Mouse (Mus musculus): ENCODE results near the gene Dnmt3l. TPM values are rescaled to one million over a fixed set of nuclear protein-coding genes. Genes with fewer than 3 reads are reported as not detected.
A peak's percentile ranks its signal among the peaks of the same experiment; 100 is the strongest.
"Not testable (repeated sequence)": the region's sequence is repeated elsewhere in the genome, so short reads cannot be mapped to it uniquely, and the experiment has no call there.

The Dnmt3l gene
- total and polyA plus RNA-seq, 2 experiments from 2014 or later: not detected

DNA sequence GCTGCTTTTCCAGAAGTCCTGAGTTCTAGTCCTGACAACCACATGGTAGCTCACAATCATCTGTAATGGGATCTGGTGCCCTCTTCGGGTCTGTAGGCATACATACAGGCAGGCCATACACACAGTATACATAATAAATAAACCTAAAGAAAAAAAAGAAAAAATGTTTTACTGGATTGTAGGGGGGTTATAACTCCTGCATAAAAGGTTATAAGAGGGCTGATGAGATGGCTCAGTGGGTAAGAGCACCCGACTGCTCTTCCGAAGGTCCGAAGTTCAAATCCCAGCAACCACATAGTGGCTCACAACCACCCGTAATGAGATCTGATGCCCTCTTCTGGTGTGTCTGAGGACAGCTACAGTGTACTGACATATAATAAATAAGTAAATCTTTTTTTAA, 30.6 kb upstream of the Dnmt3l start:
- not testable (repeated sequence) for H3K4me3 ChIP-seq (ENCODE audit: low read depth, low read length); H3K4me2 ChIP-seq (ENCODE audit: low read depth, low read length, poor library complexity, severe bottlenecking); H3K9ac ChIP-seq (replicated peaks; ENCODE audit: low read length, poor library complexity, severe bottlenecking); DNase-seq (ENCODE audit: low spot score); H3K27me3 ChIP-seq (ENCODE audit: insufficient read depth, low read length); H3K27ac ChIP-seq (ENCODE audit: low read depth, low read length); ATAC-seq (ENCODE audit: low FRiP score); H3K9me3 ChIP-seq (ENCODE audit: low read length); H3K36me3 ChIP-seq (ENCODE audit: insufficient read depth, low read length)
- 94% methylated on average over 5 of the region's 5 CpGs for WGBS
- H3K4me1 ChIP-seq (ENCODE audit: insufficient read depth, low read length): peaks cover 18% of the 10 kb centered on the region
- peak; percentile 16 for TF ChIP-seq CTCF (IDR thresholded peaks at IDR 0.05)

DNA sequence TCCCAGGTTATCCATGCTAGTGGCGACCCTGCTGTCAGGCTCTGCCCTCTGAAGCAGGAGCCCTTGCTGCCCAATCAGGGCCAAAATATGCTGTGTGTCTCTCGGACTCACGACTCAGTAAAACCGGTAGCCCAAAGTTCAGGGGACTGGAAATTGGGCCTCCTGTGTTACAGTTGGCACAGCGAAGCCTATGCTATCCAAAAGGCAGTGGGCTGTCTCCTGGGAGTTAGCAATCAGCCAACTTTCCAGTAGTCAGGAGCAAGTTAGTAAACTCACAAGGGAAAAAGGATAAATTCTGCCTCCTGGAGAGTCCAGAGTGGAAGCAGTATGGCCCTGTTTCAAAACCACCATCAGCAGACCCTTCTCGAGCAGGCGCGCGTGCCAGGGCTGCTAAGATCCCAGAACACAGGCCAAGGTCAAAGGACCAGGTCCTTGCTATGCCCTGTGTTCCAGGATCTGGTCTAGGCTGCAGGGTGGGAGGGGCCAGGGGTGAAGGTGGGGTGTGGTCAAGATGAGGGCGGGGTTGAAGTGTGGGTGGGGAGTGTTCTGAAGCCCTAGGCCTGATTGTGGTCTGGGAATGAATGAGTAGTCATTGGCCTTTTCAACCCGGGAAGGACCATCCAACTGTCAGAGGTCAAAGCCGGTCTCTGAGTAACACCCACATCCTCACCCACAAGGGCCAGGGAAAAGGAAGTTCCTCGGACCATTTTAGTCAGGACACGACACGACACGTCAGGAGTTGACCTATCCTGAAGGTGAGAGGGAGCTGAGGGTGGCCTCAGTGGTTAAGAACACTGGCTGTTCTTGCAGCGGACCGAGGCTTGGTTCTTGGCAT, 28.9 kb upstream of the Dnmt3l start:
- ATAC-seq (ENCODE audit: low FRiP score) (no peak), DNase-seq (ENCODE audit: low spot score) (no peak)
- 93% methylated on average over 18 of the region's 18 CpGs for WGBS
- Histone ChIP-seq H3K36me3 (ENCODE audit: insufficient read depth, low read length) (no peaks in the 10 kb centered on the region), H3K4me1 (ENCODE audit: insufficient read depth, low read length) (peaks cover 9% of the 10 kb centered on the region), H3K27ac (ENCODE audit: low read depth, low read length) (no peak overlapping the region), H3K9ac (replicated peaks; ENCODE audit: low read length, poor library complexity, severe bottlenecking) (no peak overlapping the region), H3K9me3 (ENCODE audit: low read length) (no peaks in the 10 kb centered on the region), H3K4me3 (ENCODE audit: low read depth, low read length) (no peak overlapping the region), H3K27me3 (ENCODE audit: insufficient read depth, low read length) (no peaks in the 10 kb centered on the region), H3K4me2 (ENCODE audit: low read depth, low read length, poor library complexity, severe bottlenecking) (no peak overlapping the region)
- no peak for TF ChIP-seq CTCF (IDR thresholded peaks at IDR 0.05)

DNA sequence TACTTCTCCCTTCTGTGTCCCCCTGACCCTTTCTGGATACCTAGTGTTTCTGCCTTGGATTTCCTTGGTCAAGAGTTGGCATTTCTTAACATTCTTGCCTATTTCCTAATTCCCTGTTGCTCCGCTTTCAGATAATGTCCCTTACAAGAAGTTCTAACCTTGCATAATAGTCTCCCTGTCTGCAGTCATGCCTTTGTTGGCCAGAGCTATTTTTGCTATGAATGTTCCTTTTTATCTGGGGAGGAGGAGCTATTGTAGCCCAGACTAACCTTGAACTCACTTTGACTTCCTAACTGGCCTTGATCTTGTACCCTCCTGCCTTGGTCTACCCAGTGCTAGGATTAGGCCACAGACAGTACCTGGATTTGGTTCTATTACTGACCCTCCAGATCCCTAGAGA, 26.3 kb upstream of the Dnmt3l start:
- no peak for TF ChIP-seq CTCF (IDR thresholded peaks at IDR 0.05)
- Histone ChIP-seq H3K9ac (replicated peaks; ENCODE audit: low read length, poor library complexity, severe bottlenecking) (no peak overlapping the region), H3K4me2 (ENCODE audit: low read depth, low read length, poor library complexity, severe bottlenecking) (no peak overlapping the region), H3K36me3 (ENCODE audit: insufficient read depth, low read length) (no peaks in the 10 kb centered on the region), H3K4me1 (ENCODE audit: insufficient read depth, low read length) (no peaks in the 10 kb centered on the region), H3K9me3 (ENCODE audit: low read length) (no peaks in the 10 kb centered on the region), H3K4me3 (ENCODE audit: low read depth, low read length) (no peak overlapping the region), H3K27me3 (ENCODE audit: insufficient read depth, low read length) (no peaks in the 10 kb centered on the region), H3K27ac (ENCODE audit: low read depth, low read length) (no peak overlapping the region)
- DNase-seq (ENCODE audit: low spot score) (no peak), ATAC-seq (ENCODE audit: low FRiP score) (no peak)
- 93% methylated on average over 1 of the region's 1 CpGs for WGBS

DNA sequence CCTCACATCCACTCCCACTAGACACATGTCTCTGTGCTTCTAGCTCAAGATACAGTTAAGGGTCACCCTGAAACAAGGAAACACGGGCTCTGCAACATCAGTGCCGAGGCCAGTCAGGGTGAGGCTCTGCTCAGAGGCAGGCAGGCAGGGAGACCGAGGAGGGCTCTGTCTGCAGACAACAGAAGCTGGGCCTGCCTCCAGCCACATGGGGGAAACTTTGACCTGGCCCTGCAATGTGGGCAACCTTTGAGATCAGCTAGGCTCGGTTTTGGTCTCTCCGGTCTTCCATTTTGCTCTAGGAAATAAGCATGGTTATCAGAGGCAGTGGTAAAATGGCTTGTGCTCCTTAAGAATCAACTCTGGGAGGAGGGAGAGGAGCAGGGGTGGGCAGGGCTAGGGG, 25.4 kb upstream of the Dnmt3l start:
- no peaks in the 10 kb centered on the region for H3K36me3 ChIP-seq (ENCODE audit: insufficient read depth, low read length)
- no peaks in the 10 kb centered on the region for H3K27me3 ChIP-seq (ENCODE audit: insufficient read depth, low read length)
- H3K4me2 ChIP-seq (ENCODE audit: low read depth, low read length, poor library complexity, severe bottlenecking): no peak overlapping the region
- WGBS: 47% methylated on average over 5 of the region's 5 CpGs
- no peak overlapping the region for H3K9ac ChIP-seq (replicated peaks; ENCODE audit: low read length, poor library complexity, severe bottlenecking)
- DNase-seq (ENCODE audit: low spot score) (no peak), ATAC-seq (ENCODE audit: low FRiP score) (no peak)
- no peaks in the 10 kb centered on the region for H3K9me3 ChIP-seq (ENCODE audit: low read length)
- no peak overlapping the region for H3K27ac ChIP-seq (ENCODE audit: low read depth, low read length)
- H3K4me3 ChIP-seq (ENCODE audit: low read depth, low read length): no peak overlapping the region
- no peak for TF ChIP-seq CTCF (IDR thresholded peaks at IDR 0.05)
- H3K4me1 ChIP-seq (ENCODE audit: insufficient read depth, low read length): no peaks in the 10 kb centered on the region

DNA sequence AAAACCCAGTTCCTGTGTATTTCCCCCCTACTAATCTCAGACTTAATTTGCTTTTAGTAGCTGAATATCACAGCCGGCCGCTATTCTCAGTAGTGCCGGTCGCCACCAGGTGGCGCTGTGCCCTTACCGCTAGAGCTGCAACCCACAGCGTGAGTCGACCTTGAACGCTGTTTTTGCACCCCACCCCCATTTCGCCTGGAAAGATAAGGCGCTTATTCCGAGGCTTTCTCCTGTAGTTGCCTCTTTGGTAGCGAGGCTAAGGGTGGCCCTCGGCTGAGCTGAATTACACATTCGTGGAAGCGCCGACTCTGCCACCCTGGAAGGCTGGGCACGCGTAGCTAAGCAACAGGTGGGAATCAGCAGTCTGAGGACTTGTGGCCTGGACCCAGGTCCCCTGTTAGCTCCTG, 22.9 kb upstream of the Dnmt3l start:
- peak overlapping the region; percentile 25; the same call in 1 of the 2 replicates for H3K4me3 ChIP-seq (ENCODE audit: low read depth, low read length)
- no peak overlapping the region for H3K27ac ChIP-seq (ENCODE audit: low read depth, low read length)
- H3K27me3 ChIP-seq (ENCODE audit: insufficient read depth, low read length): no peaks in the 10 kb centered on the region
- H3K9ac ChIP-seq (replicated peaks; ENCODE audit: low read length, poor library complexity, severe bottlenecking): 0 out of 2 replicates have a peak overlapping the region, but pooled peaks have one; percentile 46
- TF ChIP-seq CTCF (IDR thresholded peaks at IDR 0.05): peak; percentile 98
- peak overlapping the region; percentile 58 for H3K4me2 ChIP-seq (ENCODE audit: low read depth, low read length, poor library complexity, severe bottlenecking)
- DNase-seq (ENCODE audit: low spot score) (peak; percentile 89), ATAC-seq (ENCODE audit: low FRiP score) (peak; percentile 77)
- WGBS: 16% methylated on average over 19 of the region's 19 CpGs
- no peaks in the 10 kb centered on the region for H3K4me1 ChIP-seq (ENCODE audit: insufficient read depth, low read length)
- no peaks in the 10 kb centered on the region for H3K9me3 ChIP-seq (ENCODE audit: low read length)
- H3K36me3 ChIP-seq (ENCODE audit: insufficient read depth, low read length): no peaks in the 10 kb centered on the region

DNA sequence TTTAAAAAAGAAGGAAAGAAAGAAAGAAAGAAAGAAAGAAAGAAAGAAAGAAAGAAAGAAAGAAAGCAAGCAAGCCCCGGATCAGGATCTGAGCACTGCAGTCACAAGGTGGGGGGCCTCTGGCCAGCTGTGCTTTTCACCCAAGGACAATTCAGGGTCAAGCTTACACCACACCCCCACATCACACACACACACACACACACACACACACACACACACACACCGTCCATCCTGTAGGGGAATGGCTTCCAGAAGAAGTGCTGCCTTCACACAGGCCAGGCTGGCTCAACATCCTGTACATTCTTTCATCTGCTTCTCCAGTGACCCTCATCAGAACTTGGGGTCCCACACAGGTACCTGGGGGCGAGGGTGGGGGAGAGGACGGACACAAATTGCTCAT, 22.5 kb upstream of the Dnmt3l start:
- Histone ChIP-seq H3K9ac (replicated peaks; ENCODE audit: low read length, poor library complexity, severe bottlenecking) (no peak overlapping the region), H3K4me3 (ENCODE audit: low read depth, low read length) (no peak overlapping the region), H3K27me3 (ENCODE audit: insufficient read depth, low read length) (no peaks in the 10 kb centered on the region), H3K36me3 (ENCODE audit: insufficient read depth, low read length) (no peaks in the 10 kb centered on the region), H3K27ac (ENCODE audit: low read depth, low read length) (no peak overlapping the region), H3K9me3 (ENCODE audit: low read length) (no peaks in the 10 kb centered on the region), H3K4me2 (ENCODE audit: low read depth, low read length, poor library complexity, severe bottlenecking) (no peak overlapping the region), H3K4me1 (ENCODE audit: insufficient read depth, low read length) (no peaks in the 10 kb centered on the region)
- TF ChIP-seq CTCF (IDR thresholded peaks at IDR 0.05): no peak
- 53% methylated on average over 4 of the region's 4 CpGs for WGBS
- 0 out of 2 replicates have a peak, but pooled peaks have one; percentile 54 for ATAC-seq (ENCODE audit: low FRiP score)
- no peak for DNase-seq (ENCODE audit: low spot score)

DNA sequence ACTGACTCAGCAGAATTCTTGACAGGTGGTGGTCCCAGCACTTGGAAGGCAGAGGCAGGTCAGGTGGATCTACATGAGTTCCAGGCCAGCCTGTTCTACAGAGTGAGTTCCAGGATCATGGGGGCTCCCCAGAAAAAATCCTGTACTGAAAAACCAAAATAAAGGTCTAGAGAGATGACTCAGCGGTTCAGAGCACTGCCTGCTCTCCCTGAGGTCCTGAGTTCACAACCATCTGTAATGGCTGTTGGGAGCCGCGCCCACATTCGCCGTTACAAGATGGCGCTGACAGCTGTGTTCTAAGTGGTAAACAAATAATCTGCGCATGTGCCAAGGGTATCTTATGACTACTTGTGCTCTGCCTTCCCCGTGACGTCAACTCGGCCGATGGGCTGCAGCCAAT, 21.8 kb upstream of the Dnmt3l start:
- not testable (repeated sequence) for H3K27me3 ChIP-seq (ENCODE audit: insufficient read depth, low read length); ATAC-seq (ENCODE audit: low FRiP score); H3K4me1 ChIP-seq (ENCODE audit: insufficient read depth, low read length); H3K36me3 ChIP-seq (ENCODE audit: insufficient read depth, low read length); H3K27ac ChIP-seq (ENCODE audit: low read depth, low read length); H3K9me3 ChIP-seq (ENCODE audit: low read length); H3K4me2 ChIP-seq (ENCODE audit: low read depth, low read length, poor library complexity, severe bottlenecking); DNase-seq (ENCODE audit: low spot score); H3K4me3 ChIP-seq (ENCODE audit: low read depth, low read length); H3K9ac ChIP-seq (replicated peaks; ENCODE audit: low read length, poor library complexity, severe bottlenecking)
- WGBS: over 99% methylated on average over 6 of the region's 11 CpGs
